Mouse (Mus musculus) midbrain, embryonic 16.5 days (tissue): Measurements from ENCODE around the gene Atxn2l. TPM values are rescaled to one million over a fixed set of nuclear protein-coding genes. Genes with fewer than 3 reads are reported as not detected.

ENCODE experiments used
- ATAC-seq: fragments of 200-750 bp; cut with Nextera tagmentation; 2 replicates; pipeline ENCODE4 v1.8.0; 2017; ENCODE audit warnings: moderate TSS enrichment
- H3K27ac ChIP-seq: fragments of 300-500 bp; sonication (generic); 2 replicates; pipeline ENCODE4 v1.5.1; 2014; ENCODE audit warnings: mild to moderate bottlenecking, low read length, mixed read lengths
- H3K27me3 ChIP-seq: fragments of 300-500 bp; sonication (generic); 2 replicates; pipeline ENCODE4 v1.6.1; 2014; ENCODE audit warnings: low read depth, low read length, mixed read lengths; ENCODE audit not compliant: control insufficient read depth, insufficient read depth
- H3K36me3 ChIP-seq: fragments of 300-500 bp; sonication (generic); 2 replicates; pipeline ENCODE4 v1.6.1; 2014; ENCODE audit warnings: mild to moderate bottlenecking, low read length, moderate library complexity, mixed read lengths; ENCODE audit not compliant: control insufficient read depth, insufficient read depth
- H3K4me1 ChIP-seq: fragments of 300-500 bp; sonication (generic); 2 replicates; pipeline ENCODE4 v1.6.1; 2014; ENCODE audit warnings: mild to moderate bottlenecking, low read length, mixed read lengths; ENCODE audit not compliant: control insufficient read depth, insufficient read depth
- H3K4me2 ChIP-seq: fragments of 300-500 bp; sonication (generic); 2 replicates; pipeline ENCODE4 v1.6.1; 2014; ENCODE audit warnings: mild to moderate bottlenecking, low read length, mixed read lengths
- H3K4me3 ChIP-seq: fragments of 300-500 bp; sonication (generic); 2 replicates; pipeline ENCODE4 v1.5.1; 2014; ENCODE audit warnings: low read depth, mild to moderate bottlenecking, low read length, moderate library complexity, mixed read lengths
- H3K9ac ChIP-seq: fragments of 300-500 bp; sonication (generic); 2 replicates; pipeline ENCODE4 v1.6.1; 2014; ENCODE audit warnings: low read depth, low read length, mixed read lengths
- H3K9me3 ChIP-seq: fragments of 300-500 bp; sonication (generic); replicated peaks from 2 replicates; pipeline ENCODE4 v1.6.1; 2014; ENCODE audit warnings: mild to moderate bottlenecking, low read length, mixed read lengths; ENCODE audit not compliant: control insufficient read depth, poor library complexity, severe bottlenecking
- WGBS: fragments of 180-500 bp; shearing (Covaris S2); extraction: QIAGEN DNeasy Blood & Tissue Kit; methylation state at CpG from one replicate; pipeline ENCODE4 v1.1.7; 2014; 5-methylcytosine and 5-hydroxymethylcytosine counted together
- polyA plus RNA-seq: library from polyadenylated mRNA; unstranded; fragments of >200 nt; fragmentation: Nextera tagmentation; extraction: Ambion mirVana; gene quantifications from 2 replicates; pipeline ENCODE4 v1.2.1, GENCODE M21; 2015

Atxn2l gene
- polyA plus RNA-seq, 1 experiment from 2014 or later: 66.9 TPM

DNA sequence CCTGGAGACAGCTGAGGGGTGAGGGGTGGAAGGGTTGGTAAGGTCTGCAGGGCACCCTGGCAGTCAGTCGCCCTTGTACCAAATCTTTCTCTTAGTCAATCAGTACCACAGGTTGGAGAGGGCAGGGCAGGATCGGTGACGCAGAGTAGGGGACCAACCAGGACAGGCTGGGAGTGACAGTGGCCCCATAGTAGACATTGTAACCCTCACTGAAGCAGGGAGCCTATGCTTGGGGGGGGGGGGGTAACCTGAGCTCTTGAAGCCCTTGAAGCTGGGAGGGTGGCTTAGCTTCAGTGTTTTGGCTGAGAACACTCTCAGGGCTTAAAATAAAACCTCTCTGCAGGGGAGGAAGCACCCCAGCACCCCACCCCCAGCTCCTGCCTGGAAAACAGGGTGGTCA, 41.6 kb downstream of the Atxn2l start:
- no peak overlapping the region for H3K27ac ChIP-seq
- H3K4me1 ChIP-seq: no peaks in the 10 kb centered on the region
- H3K4me2 ChIP-seq: no peak overlapping the region
- H3K4me3 ChIP-seq: no peak overlapping the region
- H3K36me3 ChIP-seq: peaks cover 4% of the 10 kb centered on the region
- H3K9me3 ChIP-seq: no peaks in the 10 kb centered on the region
- ATAC-seq: no peak
- H3K27me3 ChIP-seq: no peaks in the 10 kb centered on the region
- WGBS: 67% methylated on average over 3 of the region's 3 CpGs
- peak overlapping the region; percentile 24; the same call in 1 of the 2 replicates for H3K9ac ChIP-seq

DNA sequence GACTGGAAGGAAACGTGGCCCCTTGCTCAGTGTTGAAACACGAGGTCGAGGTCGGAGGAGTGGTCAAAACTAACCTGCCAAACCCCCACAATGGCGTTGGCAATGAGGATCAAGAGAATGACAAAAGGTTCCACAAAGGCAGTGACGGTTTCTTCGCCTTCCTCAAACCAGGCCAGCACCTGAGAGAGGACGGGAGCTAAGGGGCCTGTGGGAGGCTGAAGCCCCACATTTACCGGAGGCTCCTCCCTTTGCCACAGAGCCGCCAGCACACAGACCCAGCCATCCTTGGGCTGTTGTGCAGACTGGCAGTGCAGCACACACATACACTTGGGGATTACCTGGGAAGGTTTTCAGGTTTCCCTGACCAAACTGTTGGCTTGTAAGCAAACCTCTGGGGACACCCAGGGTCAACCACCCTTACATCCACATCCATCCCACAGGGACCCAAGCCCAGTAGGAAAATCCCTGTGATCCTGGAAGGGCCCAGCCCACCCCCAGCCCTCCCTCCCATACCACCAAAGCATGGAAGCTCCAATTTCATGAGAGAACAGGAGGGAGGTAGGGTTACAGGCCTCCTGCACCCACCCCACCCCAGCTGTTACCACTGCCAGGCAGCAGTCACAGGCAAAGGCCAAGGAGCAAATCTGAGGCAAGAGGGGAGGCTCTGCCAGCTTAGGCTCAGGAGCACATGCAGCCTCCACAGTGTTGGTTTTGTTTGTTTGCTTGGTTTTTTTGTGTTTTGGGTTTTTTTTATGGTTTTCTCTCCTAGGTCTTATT, 42.4 kb downstream of the Atxn2l start:
- Histone ChIP-seq H3K4me3 (no peak overlapping the region), H3K36me3 (no peaks in the 10 kb centered on the region), H3K27me3 (no peaks in the 10 kb centered on the region), H3K9ac (no peak overlapping the region), H3K9me3 (no peaks in the 10 kb centered on the region), H3K27ac (no peak overlapping the region), H3K4me2 (no peak overlapping the region), H3K4me1 (no peaks in the 10 kb centered on the region)
- no peak for ATAC-seq
- WGBS: 52% methylated on average over 10 of the region's 10 CpGs

DNA sequence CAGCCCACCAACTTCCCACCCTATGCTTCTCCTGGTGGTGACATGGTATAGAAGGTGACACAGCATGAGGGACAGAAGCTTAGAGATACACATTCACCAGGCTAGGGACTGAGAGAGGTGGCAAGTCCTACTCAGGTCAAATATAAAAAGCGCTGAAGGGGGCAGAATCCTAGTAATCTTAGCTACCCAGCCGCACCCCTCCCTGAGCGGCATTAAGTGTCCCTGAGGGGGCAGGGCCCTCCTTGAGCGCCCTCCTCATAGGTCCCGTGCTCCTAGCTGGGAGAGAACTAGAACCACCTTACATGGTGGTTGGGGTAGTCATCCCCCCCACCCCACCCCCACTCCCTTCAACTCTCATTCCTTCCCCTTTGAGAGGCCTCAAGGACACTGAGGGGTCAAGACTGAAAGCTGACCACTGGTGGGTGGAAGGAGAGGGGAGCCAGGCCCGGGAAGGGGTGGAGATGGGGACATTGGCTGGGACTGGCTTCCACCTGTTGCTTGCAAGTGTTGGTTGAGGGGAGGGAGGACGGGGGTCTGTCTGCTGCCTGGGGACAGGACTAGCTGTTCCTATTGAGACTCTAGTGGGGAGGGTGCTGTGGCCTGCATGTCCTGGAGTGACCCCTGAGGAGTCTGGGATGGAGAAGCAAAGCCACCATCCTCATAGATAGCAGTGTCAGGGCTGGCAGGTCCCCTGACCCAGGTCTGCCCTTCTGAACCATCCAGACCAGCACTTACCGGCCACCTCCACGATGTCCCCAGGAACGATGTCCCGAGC, 44.2 kb downstream of the Atxn2l start:
- no peak overlapping the region for H3K27ac ChIP-seq
- 84% methylated on average over 11 of the region's 11 CpGs for WGBS
- H3K27me3 ChIP-seq: no peaks in the 10 kb centered on the region; the same call in 1 of the 2 replicates
- H3K9me3 ChIP-seq: no peaks in the 10 kb centered on the region
- H3K9ac ChIP-seq: no peak overlapping the region
- no peak overlapping the region for H3K4me3 ChIP-seq
- no peak for ATAC-seq
- H3K36me3 ChIP-seq: no peaks in the 10 kb centered on the region
- no peaks in the 10 kb centered on the region for H3K4me1 ChIP-seq
- H3K4me2 ChIP-seq: no peak overlapping the region

DNA sequence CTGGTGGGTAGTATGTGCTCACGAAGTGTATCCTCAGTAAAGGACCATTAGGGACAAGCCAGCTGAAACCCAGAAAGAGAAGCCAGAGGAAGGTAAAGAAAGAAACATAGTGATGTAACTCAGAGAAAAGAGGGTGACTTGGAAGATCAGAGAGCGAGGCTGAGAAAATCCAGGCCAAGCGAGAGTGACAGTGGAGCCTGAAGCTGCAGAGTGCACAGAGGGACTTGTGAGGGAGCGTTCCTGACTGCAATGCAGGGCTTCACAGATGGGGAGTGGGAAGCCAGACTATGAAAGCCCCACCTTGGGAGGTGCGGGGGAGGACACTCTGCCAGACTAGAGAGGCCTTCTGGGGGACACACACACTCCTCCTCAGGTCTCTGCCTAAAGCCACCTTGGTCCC, 45.0 kb downstream of the Atxn2l start:
- 75% methylated on average over 5 of the region's 5 CpGs for WGBS
- no peak for ATAC-seq
- no peak overlapping the region for H3K4me3 ChIP-seq

DNA sequence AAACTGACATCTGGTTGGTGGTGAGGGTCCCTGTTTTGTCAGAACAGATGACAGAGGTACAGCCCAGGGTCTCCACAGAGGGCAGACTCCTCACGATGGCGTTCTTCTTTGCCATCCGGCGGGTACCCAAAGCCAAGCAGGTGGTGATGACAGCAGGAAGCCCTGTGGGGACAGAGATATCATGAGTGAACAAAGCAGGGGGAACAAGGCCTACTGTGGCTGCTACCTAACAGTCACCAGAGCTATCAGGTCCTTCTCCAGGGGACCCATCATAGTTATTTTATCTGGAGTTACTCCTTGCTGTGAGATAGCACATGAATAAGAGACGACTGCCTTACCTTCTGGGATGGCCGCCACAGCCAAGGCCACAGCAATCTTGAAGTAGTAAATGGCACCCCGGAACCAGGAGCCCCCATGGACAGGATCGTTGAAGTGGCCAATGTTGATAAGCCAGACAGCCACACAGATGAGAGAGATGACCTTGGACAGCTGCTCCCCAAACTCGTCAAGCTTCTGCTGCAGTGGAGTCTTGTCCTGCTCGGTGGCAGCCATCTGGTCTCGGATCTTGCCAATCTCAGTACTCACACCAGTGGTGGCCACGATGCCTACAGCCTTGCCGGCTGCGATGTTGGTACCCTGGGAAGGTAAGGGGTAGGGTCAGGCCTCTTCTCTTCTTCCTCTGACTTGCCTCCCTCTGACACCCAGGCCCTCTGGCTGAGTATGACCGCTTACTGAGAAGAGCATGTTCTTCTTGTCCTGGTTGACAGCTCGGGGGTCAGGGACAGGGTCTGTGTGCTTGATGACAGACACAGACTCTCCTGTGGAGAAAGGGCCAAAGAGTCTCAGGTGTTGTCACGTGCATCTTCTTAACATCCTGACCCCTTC, 46.6 kb downstream of the Atxn2l start:
- Histone ChIP-seq H3K4me3 (no peak overlapping the region), H3K27ac (no peak overlapping the region), H3K27me3 (no peaks in the 10 kb centered on the region; the same call in 1 of the 2 replicates), H3K36me3 (no peaks in the 10 kb centered on the region), H3K9ac (no peak overlapping the region), H3K9me3 (no peaks in the 10 kb centered on the region), H3K4me2 (no peak overlapping the region), H3K4me1 (no peaks in the 10 kb centered on the region)
- 91% methylated on average over 17 of the region's 17 CpGs for WGBS
- ATAC-seq: no peak

More for the DNA sequence above, 45.0 kb downstream of the Atxn2l start:
- no peak overlapping the region for H3K27ac ChIP-seq
- no peaks in the 10 kb centered on the region for H3K9me3 ChIP-seq
- H3K9ac ChIP-seq: no peak overlapping the region
- no peak overlapping the region for H3K4me2 ChIP-seq
- no peaks in the 10 kb centered on the region for H3K4me1 ChIP-seq
- no peaks in the 10 kb centered on the region; the same call in 1 of the 2 replicates for H3K27me3 ChIP-seq
- H3K36me3 ChIP-seq: no peaks in the 10 kb centered on the region

DNA sequence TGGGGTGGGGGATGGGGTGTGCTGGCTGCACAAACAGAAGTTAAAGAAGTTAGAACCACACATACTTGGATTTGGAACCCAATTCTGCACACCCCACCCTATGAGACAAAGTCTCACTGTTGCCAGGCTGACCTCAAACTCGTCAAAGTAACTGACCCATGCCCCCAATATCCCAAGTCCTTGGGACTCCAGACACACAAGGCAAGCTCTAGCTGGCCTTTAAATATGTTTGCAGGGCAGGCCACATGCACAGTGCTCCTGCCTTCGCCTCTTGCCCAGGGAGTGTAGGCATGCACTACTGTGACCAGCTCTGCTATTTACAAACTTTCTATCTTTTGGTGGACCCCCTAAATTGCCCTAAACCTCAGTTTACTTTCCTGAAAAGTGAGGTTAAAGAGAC, 48.0 kb downstream of the Atxn2l start:
- no peaks in the 10 kb centered on the region for H3K9me3 ChIP-seq
- no peak for ATAC-seq
- no peak overlapping the region for H3K27ac ChIP-seq
- no peak overlapping the region for H3K9ac ChIP-seq
- no peak overlapping the region for H3K4me2 ChIP-seq
- H3K4me1 ChIP-seq: no peaks in the 10 kb centered on the region
- H3K36me3 ChIP-seq: no peaks in the 10 kb centered on the region
- H3K4me3 ChIP-seq: no peak overlapping the region
- no peaks in the 10 kb centered on the region; the same call in 1 of the 2 replicates for H3K27me3 ChIP-seq
- 81% methylated on average over 2 of the region's 2 CpGs for WGBS

DNA sequence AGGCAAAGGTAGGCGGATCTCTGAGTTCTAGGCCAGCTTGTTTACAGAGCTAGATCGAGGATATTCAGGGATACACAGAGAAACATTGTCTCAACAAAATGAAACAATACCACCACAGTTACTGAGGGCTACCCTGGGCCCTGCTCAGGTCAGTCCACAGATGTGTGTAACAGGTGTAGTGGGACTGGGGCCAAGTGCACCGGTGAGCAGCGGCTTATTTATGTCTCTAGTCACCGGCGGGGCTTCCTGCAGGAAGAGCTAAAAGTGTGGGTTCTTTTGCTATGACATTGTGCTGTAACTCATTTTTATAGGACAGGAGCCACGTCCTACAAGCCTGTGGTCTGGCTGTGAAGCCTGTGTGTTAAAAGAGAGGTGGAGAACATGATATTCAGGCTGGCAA, 49.4 kb downstream of the Atxn2l start:
- no peak overlapping the region for H3K4me2 ChIP-seq
- H3K27ac ChIP-seq: no peak overlapping the region
- WGBS: 81% methylated on average over 7 of the region's 7 CpGs
- H3K9ac ChIP-seq: no peak overlapping the region
- no peak for ATAC-seq
- no peaks in the 10 kb centered on the region for H3K9me3 ChIP-seq
- no peaks in the 10 kb centered on the region for H3K4me1 ChIP-seq
- H3K36me3 ChIP-seq: no peaks in the 10 kb centered on the region; the same call in 1 of the 2 replicates
- H3K4me3 ChIP-seq: no peak overlapping the region
- no peaks in the 10 kb centered on the region; the same call in 1 of the 2 replicates for H3K27me3 ChIP-seq

DNA sequence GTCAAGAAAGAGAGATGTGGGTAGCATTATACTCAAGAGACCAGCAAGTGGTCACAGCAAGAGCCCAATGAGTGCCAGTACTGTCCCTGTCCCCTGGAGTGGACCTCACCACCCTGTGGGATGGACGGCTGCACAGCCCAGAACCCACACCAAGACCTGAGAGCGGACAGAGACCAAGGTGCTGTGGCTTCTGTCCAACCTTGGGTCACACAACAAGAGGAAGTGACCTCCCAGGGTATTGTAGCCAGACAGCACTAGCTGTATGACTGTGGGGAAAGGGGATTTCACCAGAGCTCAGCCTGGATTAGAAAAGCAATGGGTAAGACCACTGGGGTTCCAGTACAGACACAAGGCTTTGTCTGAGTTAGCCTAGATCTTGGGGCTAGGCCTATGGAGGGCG, 51.0 kb downstream of the Atxn2l start:
- peaks cover 3% of the 10 kb centered on the region; the same call in 1 of the 2 replicates for H3K36me3 ChIP-seq
- H3K27me3 ChIP-seq: no peaks in the 10 kb centered on the region; the same call in 1 of the 2 replicates
- H3K9me3 ChIP-seq: no peaks in the 10 kb centered on the region
- ATAC-seq: no peak
- no peak overlapping the region for H3K4me3 ChIP-seq
- no peak overlapping the region for H3K27ac ChIP-seq
- H3K4me1 ChIP-seq: no peaks in the 10 kb centered on the region
- no peak overlapping the region for H3K9ac ChIP-seq
- 94% methylated on average over 3 of the region's 3 CpGs for WGBS
- H3K4me2 ChIP-seq: no peak overlapping the region
